Mouse (Mus musculus): Measurements from ENCODE around the gene Zfp93.

- TF ChIP-seq EP300 (IDR thresholded peaks at IDR 0.05) = no peak
- TF ChIP-seq CTCF (IDR thresholded peaks at IDR 0.05) = no peak
These were observed 46.4 kb downstream of the Zfp93 start, which contains the start of gene Zfp94 for GRCm38 (mm10) chr7:24316567-24317092.
